Mouse (Mus musculus) myocyte (in vitro differentiated cells): ENCODE data around the gene Zbed6.

Source experiments
- E2F4 ChIP-seq: IDR thresholded peaks from one replicate; pipeline ENCODE4 v1.6.1; 2011; ENCODE audit warnings: mild to moderate bottlenecking, control low read depth, moderate library complexity; ENCODE audit not compliant: insufficient read depth
- MAX ChIP-seq: IDR thresholded peaks from one replicate; pipeline ENCODE4 v1.6.1; 2011; ENCODE audit warnings: low read depth, mild to moderate bottlenecking, control low read depth
- MYOD1 ChIP-seq, 3 experiments: IDR thresholded peaks; one replicate each; pipeline ENCODE4 v1.6.1; 2011; ENCODE audit warnings: control low read depth in 2 of 3, low read depth in 2 of 3, mild to moderate bottlenecking in 2 of 3, moderate library complexity in 1 of 3; ENCODE audit not compliant: insufficient read length in 2 of 3, control insufficient read depth in 1 of 3
- MYOG ChIP-seq, 3 experiments: IDR thresholded peaks; one replicate each; pipeline ENCODE4 v1.6.1; 2011; ENCODE audit warnings: control low read depth in 2 of 3, low read depth in 2 of 3, mild to moderate bottlenecking in 2 of 3; ENCODE audit not compliant: insufficient read length in 2 of 3, control insufficient read depth in 1 of 3, insufficient read depth in 1 of 3
- POLR2A ChIP-seq: IDR thresholded peaks from one replicate; pipeline ENCODE4 v1.6.1; 2011; ENCODE audit warnings: low read depth, mild to moderate bottlenecking, control low read depth, moderate library complexity; ENCODE audit not compliant: insufficient read length
- POLR2AphosphoS2 ChIP-seq: IDR thresholded peaks from one replicate; pipeline ENCODE4 v1.6.1; 2011; ENCODE audit warnings: low read depth, control low read depth; ENCODE audit not compliant: insufficient read length
- REST ChIP-seq: IDR thresholded peaks from one replicate; pipeline ENCODE4 v1.6.1; 2011; ENCODE audit warnings: mild to moderate bottlenecking, control low read depth, moderate library complexity; ENCODE audit not compliant: insufficient read depth, insufficient read length
- SRF ChIP-seq: IDR thresholded peaks from one replicate; pipeline ENCODE4 v1.6.1; 2011; ENCODE audit warnings: low read depth; ENCODE audit not compliant: control insufficient read depth, insufficient read length
- TCF12 ChIP-seq: IDR thresholded peaks from one replicate; pipeline ENCODE4 v1.6.1; 2011; ENCODE audit warnings: mild to moderate bottlenecking, control low read depth; ENCODE audit not compliant: poor library complexity, insufficient read depth, severe bottlenecking
- TCF3 ChIP-seq: IDR thresholded peaks from one replicate; pipeline ENCODE4 v1.6.1; 2011; ENCODE audit warnings: low read depth, control low read depth; ENCODE audit not compliant: insufficient read length
- USF1 ChIP-seq: IDR thresholded peaks from one replicate; pipeline ENCODE4 v1.6.1; 2011; ENCODE audit warnings: low read depth, mild to moderate bottlenecking, control low read depth, moderate library complexity

DNA sequence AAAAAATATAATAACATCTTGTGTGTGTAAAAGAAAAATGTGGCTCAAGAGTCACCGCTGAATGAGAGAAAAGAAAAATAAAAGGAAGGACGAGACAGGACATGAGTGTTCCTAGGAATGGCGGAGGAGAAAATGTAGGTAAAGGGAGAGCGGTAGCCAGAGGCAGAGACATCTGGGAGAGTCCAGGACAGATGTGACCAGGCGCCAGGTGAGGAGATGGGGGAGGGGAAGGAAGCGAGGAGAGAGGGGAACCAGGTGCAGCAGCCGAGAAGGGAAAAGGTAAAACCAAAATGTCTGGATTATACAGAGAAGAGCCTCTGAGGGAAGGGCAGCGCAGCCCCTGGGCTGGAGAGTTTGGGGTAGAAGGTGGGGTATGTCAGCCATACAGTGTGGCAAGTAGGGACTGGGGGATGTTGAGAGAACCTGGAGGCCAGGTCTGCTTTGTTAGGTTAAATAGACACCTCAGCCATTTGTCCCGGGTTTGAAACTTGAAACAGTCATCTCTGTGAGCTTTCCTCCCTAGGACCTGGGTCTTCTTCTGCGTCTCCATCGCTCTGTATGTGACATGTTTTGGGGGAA, 32.9 kb upstream of the Zbed6 start:
- no peak for TF ChIP-seq POLR2A
- TF ChIP-seq REST, result no peak
- no peak for TF ChIP-seq USF1
- TF ChIP-seq POLR2AphosphoS2, result no peak
- no peak for TF ChIP-seq MAX
- no peak for TF ChIP-seq TCF12
- no peak for TF ChIP-seq TCF3
- no peak for TF ChIP-seq MYOG (IDR thresholded peaks at IDR 0.05; ENCODE audit: control insufficient read depth in 1 of 3, insufficient read depth in 1 of 3, insufficient read length in 2 of 3, low read depth in 2 of 3)
- no peak for TF ChIP-seq E2F4
- TF ChIP-seq MYOD1 (IDR thresholded peaks at IDR 0.05; ENCODE audit: control insufficient read depth in 1 of 3, insufficient read length in 2 of 3, low read depth in 2 of 3), result no peak
- TF ChIP-seq SRF, result no peak
